Mouse (Mus musculus) heart, embryonic 13.5 days (tissue): Measurements from ENCODE around the gene Trabd2b. TPM values are rescaled to one million over a fixed set of nuclear protein-coding genes. Genes with fewer than 3 reads are reported as not detected.

Experiments
- ATAC-seq: fragments of 200-750 bp; cut with Nextera tagmentation; 2 replicates; pipeline ENCODE4 v1.8.0; 2017; ENCODE audit warnings: moderate TSS enrichment; ENCODE audit not compliant: insufficient number of reproducible peaks, low FRiP score, low TSS enrichment; ENCODE audit errors: extremely low read depth
- H3K27ac ChIP-seq: fragments of 300-500 bp; sonication (generic); replicated peaks from 2 replicates; pipeline ENCODE4 v1.5.1; 2015; ENCODE audit warnings: moderate library complexity, mild to moderate bottlenecking, inconsistent platforms
- H3K27me3 ChIP-seq: fragments of 300-500 bp; sonication (generic); replicated peaks from 2 replicates; pipeline ENCODE4 v1.6.1; 2015; ENCODE audit warnings: mild to moderate bottlenecking, inconsistent platforms
- H3K36me3 ChIP-seq: fragments of 300-500 bp; sonication (generic); 2 replicates; pipeline ENCODE4 v1.6.1; 2015; ENCODE audit warnings: mild to moderate bottlenecking, inconsistent platforms
- H3K4me1 ChIP-seq: fragments of 300-500 bp; sonication (generic); 2 replicates; pipeline ENCODE4 v1.6.1; 2015; ENCODE audit warnings: inconsistent platforms
- H3K4me2 ChIP-seq: fragments of 300-500 bp; sonication (generic); 2 replicates; pipeline ENCODE4 v1.6.1; 2015; ENCODE audit warnings: inconsistent platforms, mild to moderate bottlenecking, moderate library complexity
- H3K4me3 ChIP-seq: fragments of 300-500 bp; sonication (generic); 2 replicates; pipeline ENCODE4 v1.5.1; 2015; ENCODE audit warnings: moderate library complexity, mild to moderate bottlenecking, inconsistent platforms
- H3K9ac ChIP-seq: fragments of 300-500 bp; sonication (generic); 2 replicates; pipeline ENCODE4 v1.6.1; 2015; ENCODE audit warnings: inconsistent platforms, mild to moderate bottlenecking, moderate library complexity
- H3K9me3 ChIP-seq: fragments of 300-500 bp; sonication (generic); 2 replicates; pipeline ENCODE4 v1.6.1; 2016; ENCODE audit warnings: inconsistent platforms
- WGBS: fragments of 180-500 bp; shearing (Covaris S2); methylation state at CpG from one replicate; pipeline ENCODE4 v1.1.7; 2015; ENCODE audit warnings: mixed read lengths; 5-methylcytosine and 5-hydroxymethylcytosine counted together
- polyA plus RNA-seq: library from polyadenylated mRNA; unstranded; fragments of >200 nt; fragmentation: Nextera tagmentation; extraction: Ambion mirVana; gene quantifications from 2 replicates; pipeline ENCODE4 v1.2.1, GENCODE M21; 2015

Trabd2b gene
- polyA plus RNA-seq, 1 experiment from 2014 or later = 1.7 TPM

DNA sequence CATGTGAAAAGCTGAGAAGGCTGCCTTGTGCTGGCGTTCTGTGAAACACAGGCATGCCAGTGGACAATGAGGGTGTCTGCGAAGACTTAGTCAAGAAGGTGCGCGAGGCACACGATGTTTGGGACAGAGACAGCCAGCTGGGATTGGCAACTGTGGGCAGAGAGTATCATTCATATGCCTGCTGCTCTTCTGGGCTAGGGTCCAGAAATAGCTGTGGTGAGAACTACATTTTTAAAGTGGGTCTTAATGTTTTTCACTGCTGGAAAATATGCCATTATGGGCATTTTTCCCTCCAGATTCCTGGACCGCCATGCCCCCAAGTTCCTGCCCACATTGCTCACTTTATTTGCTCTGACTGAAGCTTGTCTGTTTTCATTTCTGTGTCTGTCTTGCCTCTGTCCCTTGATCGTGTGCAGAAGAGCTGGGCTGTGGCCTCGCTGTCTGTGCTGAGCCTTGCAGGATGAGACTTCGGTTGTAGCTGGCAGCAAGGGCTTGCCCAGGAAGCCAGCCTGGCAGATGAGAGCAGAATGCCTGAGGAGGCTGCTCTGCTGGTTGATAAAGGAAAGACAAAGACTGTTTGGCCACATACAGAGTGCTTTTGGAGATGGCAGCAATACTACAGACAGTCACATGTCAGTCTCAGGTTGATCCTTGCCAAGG lies 42.0 kb downstream of the Trabd2b start:
- Histone ChIP-seq H3K27me3 (peaks cover 21% of the 10 kb centered on the region; the same call in 1 of the 2 replicates), H3K9me3 (no peaks in the 10 kb centered on the region), H3K4me3 (no peak overlapping the region), H3K36me3 (no peaks in the 10 kb centered on the region), H3K4me1 (peaks cover 16% of the 10 kb centered on the region), H3K4me2 (no peak overlapping the region), H3K27ac (no peak overlapping the region), H3K9ac (no peak overlapping the region)
- ATAC-seq = no peak
- WGBS = 74% methylated on average over 9 of the region's 9 CpGs

DNA sequence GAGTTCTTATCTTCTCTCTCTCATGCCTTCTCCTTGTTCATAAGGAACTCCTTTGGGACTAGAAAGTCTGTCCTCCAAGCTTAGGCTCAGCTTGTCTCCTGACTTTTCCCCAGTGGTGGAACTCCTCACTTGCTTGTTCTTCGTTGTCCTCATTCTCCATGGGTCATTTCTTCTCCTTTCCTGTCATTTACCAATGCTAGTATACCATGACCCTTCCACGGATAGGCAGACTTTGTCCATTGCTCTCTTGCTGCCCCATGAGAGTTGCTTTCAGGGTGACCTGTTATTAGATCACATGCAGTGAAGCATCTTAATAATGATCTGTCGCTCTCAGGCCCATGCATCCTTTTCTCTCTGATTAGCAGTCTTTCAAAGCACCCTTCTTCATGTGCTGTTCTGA lies 46.6 kb downstream of the Trabd2b start:
- Histone ChIP-seq H3K4me2 (no peak overlapping the region), H3K9ac (no peak overlapping the region), H3K9me3 (no peaks in the 10 kb centered on the region), H3K27ac (no peak overlapping the region), H3K4me3 (no peak overlapping the region), H3K27me3 (peaks cover 9% of the 10 kb centered on the region; the same call in 1 of the 2 replicates), H3K4me1 (peaks cover 25% of the 10 kb centered on the region), H3K36me3 (no peaks in the 10 kb centered on the region)
- 66% methylated on average over 3 of the region's 3 CpGs for WGBS
- ATAC-seq = no peak

- Histone ChIP-seq H3K9ac (no peak overlapping the region), H3K9me3 (no peaks in the 10 kb centered on the region), H3K27ac (no peak overlapping the region), H3K4me3 (no peak overlapping the region), H3K4me1 (peaks cover 20% of the 10 kb centered on the region), H3K4me2 (no peak overlapping the region), H3K27me3 (peaks cover 5% of the 10 kb centered on the region; the same call in 1 of the 2 replicates), H3K36me3 (no peaks in the 10 kb centered on the region)
- ATAC-seq = no peak
- WGBS = 82% methylated on average over 4 of the region's 4 CpGs
These were observed 47.5 kb downstream of the Trabd2b start for GRCm38 (mm10) chr4:114454016-114454415.

- no peak for ATAC-seq
- peaks cover 5% of the 10 kb centered on the region; the same call in 1 of the 2 replicates for H3K27me3 ChIP-seq
- H3K27ac ChIP-seq = peak overlapping the region; percentile 30; the same call in 1 of the 2 replicates
- H3K9me3 ChIP-seq = no peaks in the 10 kb centered on the region
- H3K4me2 ChIP-seq = no peak overlapping the region
- no peak overlapping the region for H3K9ac ChIP-seq
- peaks cover 23% of the 10 kb centered on the region for H3K4me1 ChIP-seq
- 57% methylated on average over 3 of the region's 3 CpGs for WGBS
- H3K36me3 ChIP-seq = no peaks in the 10 kb centered on the region
- no peak overlapping the region for H3K4me3 ChIP-seq
These were observed 48.1 kb downstream of the Trabd2b start for GRCm38 (mm10) chr4:114454495-114455186.

DNA sequence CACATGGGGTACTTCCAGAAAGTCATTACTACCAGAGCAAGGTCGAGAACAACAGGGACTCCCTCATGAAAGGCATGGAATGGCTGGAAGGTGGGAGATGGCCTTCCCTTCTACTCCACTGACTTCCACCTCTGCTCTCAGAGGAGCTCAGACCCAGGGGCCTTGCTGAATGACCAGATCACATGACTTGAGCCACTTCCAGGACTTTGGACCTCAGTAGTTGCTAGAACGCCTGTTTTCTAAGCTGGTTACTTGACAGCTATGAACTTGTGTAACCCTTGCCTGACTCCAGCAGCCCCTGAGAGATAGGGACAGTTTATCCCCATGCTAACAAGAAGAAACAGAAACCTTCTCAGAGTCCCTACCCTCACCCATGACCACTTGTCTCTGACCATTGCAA lies 50.6 kb downstream of the Trabd2b start:
- Histone ChIP-seq H3K36me3 (no peaks in the 10 kb centered on the region), H3K4me2 (no peak overlapping the region), H3K4me1 (peaks cover 27% of the 10 kb centered on the region), H3K27ac (no peak overlapping the region), H3K4me3 (no peak overlapping the region), H3K27me3 (peaks cover 5% of the 10 kb centered on the region; the same call in 1 of the 2 replicates), H3K9ac (no peak overlapping the region), H3K9me3 (no peaks in the 10 kb centered on the region)
- WGBS = 77% methylated on average over 2 of the region's 2 CpGs
- ATAC-seq = no peak

DNA sequence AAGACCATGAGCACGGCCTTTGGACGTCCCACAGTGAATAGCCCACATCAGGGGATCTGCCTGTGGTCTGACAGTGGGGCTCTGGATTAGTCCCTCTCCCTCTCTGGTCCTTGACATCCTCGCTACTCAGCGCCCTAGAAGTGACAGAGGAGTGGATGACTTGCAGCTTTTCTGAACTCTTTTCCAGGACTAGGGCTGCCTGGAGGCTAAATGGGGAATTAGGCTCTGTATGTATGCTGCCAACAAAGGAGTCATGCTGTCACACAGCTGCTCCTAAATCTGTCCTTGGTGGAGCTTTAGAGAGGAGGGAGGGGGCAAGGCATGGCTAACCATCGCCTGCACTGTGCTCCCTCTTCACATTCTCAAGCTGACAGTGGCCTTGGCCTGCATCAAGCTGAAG lies 53.1 kb downstream of the Trabd2b start:
- Histone ChIP-seq H3K9me3 (no peaks in the 10 kb centered on the region), H3K4me2 (no peak overlapping the region), H3K4me1 (peaks cover 26% of the 10 kb centered on the region), H3K36me3 (no peaks in the 10 kb centered on the region), H3K9ac (peak overlapping the region; percentile 14; the same call in 1 of the 2 replicates), H3K4me3 (no peak overlapping the region), H3K27me3 (peaks cover 20% of the 10 kb centered on the region), H3K27ac (peak overlapping the region; percentile 58)
- ATAC-seq = no peak
- WGBS = 53% methylated on average over 5 of the region's 5 CpGs

GRCm38 (mm10) chr4:114460401-114460800 lies 53.9 kb downstream of the Trabd2b start:
- Histone ChIP-seq H3K27ac (peak overlapping the region; percentile 58), H3K4me1 (peaks cover 20% of the 10 kb centered on the region), H3K4me2 (no peak overlapping the region), H3K36me3 (no peaks in the 10 kb centered on the region), H3K4me3 (no peak overlapping the region), H3K27me3 (peaks cover 20% of the 10 kb centered on the region), H3K9ac (no peak overlapping the region), H3K9me3 (no peaks in the 10 kb centered on the region)
- 48% methylated on average over 5 of the region's 5 CpGs for WGBS
- ATAC-seq = no peak

DNA sequence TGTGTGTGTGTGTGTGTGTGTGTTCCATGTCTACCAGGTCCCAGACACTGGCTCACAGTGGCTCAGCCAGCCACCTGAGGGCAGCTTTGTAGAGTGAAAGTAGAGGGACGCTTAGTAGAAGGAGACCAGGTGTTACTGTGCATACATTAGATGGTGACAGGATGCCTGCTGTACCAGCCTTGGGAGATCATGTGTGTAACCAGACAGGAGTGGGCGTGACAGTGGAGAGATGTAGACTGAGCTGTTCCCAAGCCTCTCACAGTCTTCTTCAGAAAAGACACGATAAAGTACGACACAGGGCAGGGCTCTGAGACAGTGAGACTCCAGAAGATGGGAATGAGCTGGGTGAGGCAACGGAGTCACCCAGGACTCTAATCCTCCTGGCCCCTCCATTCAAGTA lies 54.6 kb downstream of the Trabd2b start:
- Histone ChIP-seq H3K27ac (no peak overlapping the region), H3K4me3 (no peak overlapping the region), H3K4me1 (peaks cover 27% of the 10 kb centered on the region), H3K9ac (no peak overlapping the region), H3K9me3 (no peaks in the 10 kb centered on the region), H3K27me3 (peaks cover 25% of the 10 kb centered on the region), H3K4me2 (no peak overlapping the region), H3K36me3 (no peaks in the 10 kb centered on the region)
- ATAC-seq = no peak
- 78% methylated on average over 5 of the region's 5 CpGs for WGBS

DNA sequence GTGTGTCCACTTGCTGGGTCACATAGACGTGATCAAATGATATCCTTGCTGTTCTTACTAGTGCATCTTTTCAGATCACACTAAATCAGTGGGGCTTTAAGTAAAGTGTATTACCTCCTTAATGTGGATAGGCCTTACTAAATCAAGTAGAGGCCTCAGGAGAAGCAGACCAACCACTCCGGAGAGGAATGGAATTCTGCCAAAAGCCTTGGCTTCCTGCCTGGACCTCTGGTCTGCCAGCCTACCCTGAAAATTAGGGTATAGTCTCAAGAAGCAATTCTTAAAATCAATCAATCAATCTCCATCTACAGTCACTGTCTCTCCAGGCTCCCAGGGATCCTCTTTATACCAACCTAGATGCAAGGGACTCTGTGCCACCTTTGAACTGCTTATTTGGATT lies 59.1 kb downstream of the Trabd2b start:
- Histone ChIP-seq H3K27me3 (peaks cover 63% of the 10 kb centered on the region), H3K27ac (no peak overlapping the region), H3K36me3 (no peaks in the 10 kb centered on the region), H3K4me2 (no peak overlapping the region), H3K9me3 (no peaks in the 10 kb centered on the region), H3K9ac (no peak overlapping the region), H3K4me3 (no peak overlapping the region), H3K4me1 (peaks cover 47% of the 10 kb centered on the region)
- WGBS = 34% methylated on average over 2 of the region's 2 CpGs
- ATAC-seq = no peak

GRCm38 (mm10) chr4:114467371-114468094 lies 61.0 kb downstream of the Trabd2b start:
- WGBS = 23% methylated on average over 6 of the region's 6 CpGs
- Histone ChIP-seq H3K9ac (0 out of 2 replicates have a peak overlapping the region, but pooled peaks have one; percentile 7), H3K4me1 (peaks cover 50% of the 10 kb centered on the region), H3K36me3 (no peaks in the 10 kb centered on the region), H3K4me3 (no peak overlapping the region), H3K27me3 (peaks cover 80% of the 10 kb centered on the region), H3K27ac (no peak overlapping the region; the same call in 1 of the 2 replicates), H3K9me3 (no peaks in the 10 kb centered on the region), H3K4me2 (peak overlapping the region; percentile 47)
- no peak for ATAC-seq

DNA sequence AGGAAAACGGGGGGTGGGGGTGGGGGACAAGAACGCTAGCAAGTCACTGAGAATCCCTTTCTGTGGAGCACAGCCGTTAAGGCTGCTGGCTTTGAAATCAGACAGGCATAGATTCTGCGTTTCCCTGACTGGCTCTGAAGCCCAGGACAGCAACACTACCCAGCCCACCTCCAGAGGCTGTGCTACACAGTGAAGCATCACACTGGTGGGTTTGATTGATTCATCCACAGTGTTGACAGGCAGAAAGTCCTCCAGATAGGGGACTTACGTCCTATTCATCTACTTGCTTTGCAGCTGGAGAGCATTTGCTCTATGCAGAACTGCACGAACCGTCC lies 61.5 kb downstream of the Trabd2b start:
- H3K27me3 ChIP-seq = peaks cover 80% of the 10 kb centered on the region
- 0 out of 2 replicates have a peak overlapping the region, but pooled peaks have one; percentile 35 for H3K9ac ChIP-seq
- no peak overlapping the region; the same call in 1 of the 2 replicates for H3K27ac ChIP-seq
- H3K4me2 ChIP-seq = peak overlapping the region; percentile 47
- no peaks in the 10 kb centered on the region for H3K36me3 ChIP-seq
- H3K4me1 ChIP-seq = peaks cover 50% of the 10 kb centered on the region
- no peak for ATAC-seq
- H3K4me3 ChIP-seq = no peak overlapping the region
- H3K9me3 ChIP-seq = no peaks in the 10 kb centered on the region
- 12% methylated on average over 7 of the region's 7 CpGs for WGBS
